Mouse (Mus musculus) urinary bladder, postnatal 0 days (tissue): ENCODE measurements around the gene Tbc1d15. TPM values are rescaled to one million over a fixed set of nuclear protein-coding genes. Genes with fewer than 3 reads are reported as not detected.

Experiments
- polyA plus RNA-seq: library from polyadenylated mRNA; unstranded; fragments of >200 nt; fragmentation: Nextera tagmentation; extraction: Ambion mirVana; gene quantifications from 2 replicates; pipeline ENCODE4 v1.2.1, GENCODE M21; 2015

Tbc1d15 gene
- 45.3 and 47.6 TPM in 2 replicates for polyA plus RNA-seq

GRCm38 (mm10) chr10:115251088-115251934, at the start of gene Tbc1d15:
TSS of gene Tbc1d15 (minus strand) at chr10:115251467.

GRCm38 (mm10) chr10:115184697-115185096, 66.6 kb downstream of the Tbc1d15 start, which contains the start of gene Tph2:
TSS of gene Tph2 (minus strand) at chr10:115185022.

Other genes with a start within 250 kb of the Tbc1d15 start
- gene Tph2, start 66.4 kb downstream of the Tbc1d15 start, polyA plus RNA-seq, result not detected in 2 replicates
- 4.7 and 6.0 TPM in 2 replicates for gene Rab21, start 64.1 kb upstream of the Tbc1d15 start, polyA plus RNA-seq
- 20.7 and 24.8 TPM in 2 replicates for gene Tmem19, start 111.0 kb upstream of the Tbc1d15 start, polyA plus RNA-seq
- gene Thap2, start 133.0 kb upstream of the Tbc1d15 start, polyA plus RNA-seq, result 9.1 and 9.5 TPM in 2 replicates
- gene Zfc3h1, start 133.5 kb upstream of the Tbc1d15 start, polyA plus RNA-seq, result 7.7 and 9.1 TPM in 2 replicates